Mouse (Mus musculus): ENCODE data around the gene Gm11444.

GRCm38 (mm10) chr11:85833081-85833521, 17.0 kb downstream of the Gm11444 start:
- no peak for TF ChIP-seq CHD1 (IDR thresholded peaks at IDR 0.05; ENCODE audit: low read depth, low read length)
- TF ChIP-seq CTCF (conservative IDR thresholded peaks at IDR 0.05 in 1 of 2, IDR thresholded peaks at IDR 0.05 in 1 of 2; ENCODE audit: low read depth in 2 of 2, low read length in 2 of 2): no peak
- no peak for TF ChIP-seq NRF1 (IDR thresholded peaks at IDR 0.05; ENCODE audit: low read depth, low read length)

All from CH12.LX (cell line).